Mouse (Mus musculus): Measurements from ENCODE around the gene Spryd3. TPM values are rescaled to one million over a fixed set of nuclear protein-coding genes. Genes with fewer than 3 reads are reported as not detected.

Spryd3 gene
- polyA plus RNA-seq, 1 experiment from 2014 or later: 17.6 TPM

DNA sequence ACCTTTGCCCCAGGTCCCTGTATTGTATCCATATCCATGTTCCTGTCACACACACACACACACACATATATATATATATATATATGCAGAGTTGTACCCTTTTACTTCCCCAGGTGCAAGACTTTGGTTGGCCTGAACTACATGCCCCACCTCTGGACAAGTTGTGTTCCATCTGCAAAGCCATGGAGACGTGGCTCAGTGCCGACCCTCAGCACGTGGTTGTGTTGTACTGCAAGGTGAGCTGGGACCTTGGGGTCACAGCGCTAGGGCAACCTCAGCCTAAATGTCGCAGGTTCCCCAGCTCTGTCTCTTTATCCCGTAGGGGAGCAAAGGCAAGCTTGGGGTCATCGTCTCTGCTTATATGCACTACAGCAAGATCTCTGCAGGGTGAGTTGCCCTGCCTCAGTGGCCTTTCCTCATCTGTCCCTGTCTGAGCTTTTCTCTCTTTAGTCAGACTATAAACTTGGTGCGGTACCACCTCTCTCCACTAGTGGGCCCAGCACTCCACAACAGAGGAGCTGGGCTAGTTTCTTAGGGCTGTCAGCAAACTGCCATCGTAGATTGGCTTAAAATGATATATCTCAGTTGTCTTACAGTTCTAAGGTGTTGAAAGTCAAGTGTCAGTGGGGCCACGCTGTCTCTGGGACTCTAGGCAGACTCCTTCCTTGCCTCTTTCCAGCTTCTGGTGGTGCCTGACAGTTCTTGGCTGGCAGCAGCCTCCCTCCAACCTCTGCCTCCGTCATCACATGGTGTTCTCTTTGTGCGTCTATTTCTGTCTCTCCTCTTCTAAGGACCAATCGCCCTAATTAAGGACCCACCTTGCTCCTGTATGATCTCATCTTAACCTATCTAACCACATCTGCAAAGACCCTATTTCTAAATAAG is 28.1 kb downstream of the Spryd3 start:
- peak; percentile 73 for DNase-seq (ENCODE audit: low spot score)
- no peaks in the 10 kb centered on the region for H3K9me3 ChIP-seq
- H3K4me1 ChIP-seq (replicated peaks): peaks cover 67% of the 10 kb centered on the region
- no peak overlapping the region for H3K27ac ChIP-seq
- 0 out of 2 replicates have a peak overlapping the region, but pooled peaks have one; percentile 48 for H3K4me3 ChIP-seq
- peaks cover 56% of the 10 kb centered on the region for H3K27me3 ChIP-seq (ENCODE audit: insufficient read depth, poor library complexity, severe bottlenecking)
- peaks cover 21% of the 10 kb centered on the region; the same call in 1 of the 2 replicates for H3K36me3 ChIP-seq
- WGBS: 45% methylated on average over 13 of the region's 13 CpGs

DNA sequence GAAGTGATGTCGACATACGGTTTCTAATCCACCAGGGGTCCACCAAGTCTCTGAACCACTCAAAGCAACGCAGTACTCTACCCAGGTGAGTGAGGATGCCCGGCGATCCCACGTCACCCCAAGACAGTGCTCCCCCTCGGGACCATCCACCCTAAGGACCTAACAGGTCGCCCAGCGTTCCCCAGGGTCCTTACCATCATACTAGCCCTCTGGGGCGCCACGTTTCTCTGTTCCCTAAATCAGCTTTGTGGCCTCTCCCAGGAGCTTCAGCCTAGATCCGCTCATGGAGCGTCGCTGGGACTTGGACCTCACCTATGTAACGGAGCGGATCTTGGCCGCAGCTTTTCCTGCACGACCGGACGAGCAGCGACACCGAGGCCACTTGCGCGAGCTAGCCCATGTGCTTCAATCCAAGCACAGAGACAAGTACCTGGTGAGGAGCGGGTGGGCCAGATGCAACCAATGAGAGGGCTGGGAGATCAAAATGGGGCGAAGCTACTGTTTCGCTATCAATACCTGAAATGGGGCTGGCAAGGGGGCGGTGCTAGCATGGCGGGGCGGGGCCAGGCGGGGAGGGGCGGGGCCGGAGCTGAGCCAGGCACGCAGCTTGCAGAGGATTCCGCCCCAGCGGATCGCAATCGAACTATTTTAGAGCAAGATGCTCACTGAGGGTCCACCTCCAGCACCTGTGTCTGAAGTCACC is 29.1 kb downstream of the Spryd3 start:
- H3K36me3 ChIP-seq: peaks cover 18% of the 10 kb centered on the region; the same call in 1 of the 2 replicates
- H3K9me3 ChIP-seq: no peaks in the 10 kb centered on the region
- 0 out of 2 replicates have a peak overlapping the region, but pooled peaks have one; percentile 8 for H3K27ac ChIP-seq
- H3K4me1 ChIP-seq (replicated peaks): peaks cover 78% of the 10 kb centered on the region
- DNase-seq (ENCODE audit: low spot score): peak; percentile 38
- 8% methylated on average over 38 of the region's 38 CpGs for WGBS
- H3K4me3 ChIP-seq: peak overlapping the region; percentile 48
- H3K27me3 ChIP-seq (ENCODE audit: insufficient read depth, poor library complexity, severe bottlenecking): peaks cover 66% of the 10 kb centered on the region

DNA sequence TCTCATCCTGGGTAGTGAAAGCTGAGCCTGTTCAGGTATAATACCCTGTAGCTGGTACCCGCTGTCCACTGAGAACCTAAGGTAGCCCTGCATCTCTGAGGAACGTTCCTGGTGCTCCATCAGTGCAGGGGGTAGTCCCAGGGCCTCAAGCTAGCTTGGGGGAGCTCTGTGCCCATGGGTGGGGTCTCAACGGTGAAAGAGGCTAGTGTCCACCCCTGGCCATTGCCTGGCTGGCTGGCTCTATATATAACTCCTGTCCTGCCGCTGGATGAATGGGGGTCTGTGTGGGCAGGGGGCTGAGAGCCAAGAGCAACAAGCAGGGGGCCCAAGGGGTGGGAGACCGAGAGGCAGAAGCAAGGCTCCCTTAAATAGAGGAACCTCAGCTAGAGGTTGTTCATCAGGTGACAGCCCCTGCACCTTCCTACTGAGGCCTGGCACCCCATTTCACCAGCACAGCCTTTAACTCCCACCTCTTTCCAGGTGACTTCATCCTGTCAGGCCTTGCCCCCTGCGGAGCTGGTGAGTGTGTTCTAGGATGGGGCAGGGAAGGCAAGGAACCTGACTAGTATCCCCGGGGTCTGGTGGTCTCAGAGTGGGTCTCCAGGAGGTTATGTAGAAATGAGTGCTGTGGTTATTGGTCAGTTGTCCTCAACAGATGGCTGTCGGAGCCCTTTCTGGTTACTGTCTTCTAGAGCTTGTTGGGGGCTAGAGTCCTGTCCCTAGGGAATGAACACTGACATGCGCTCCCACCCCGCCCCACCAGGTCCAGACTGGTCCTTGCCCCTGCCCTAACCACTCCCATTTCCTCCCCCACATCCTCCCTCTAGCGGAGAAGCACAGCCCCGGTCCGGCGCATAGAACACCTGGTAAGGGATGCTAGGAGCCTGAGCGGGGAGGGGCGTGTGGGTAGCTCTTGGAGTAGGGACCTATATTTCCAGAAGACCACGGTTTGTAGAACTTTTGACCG is 30.0 kb downstream of the Spryd3 start:
- no peak overlapping the region for H3K27ac ChIP-seq
- peaks cover 83% of the 10 kb centered on the region for H3K4me1 ChIP-seq (replicated peaks)
- H3K9me3 ChIP-seq: no peaks in the 10 kb centered on the region
- H3K4me3 ChIP-seq: peak overlapping the region; percentile 48
- peak; percentile 26 for DNase-seq (ENCODE audit: low spot score)
- H3K36me3 ChIP-seq: peaks cover 9% of the 10 kb centered on the region; the same call in 1 of the 2 replicates
- peaks cover 75% of the 10 kb centered on the region for H3K27me3 ChIP-seq (ENCODE audit: insufficient read depth, poor library complexity, severe bottlenecking)
- 29% methylated on average over 18 of the region's 18 CpGs for WGBS

DNA sequence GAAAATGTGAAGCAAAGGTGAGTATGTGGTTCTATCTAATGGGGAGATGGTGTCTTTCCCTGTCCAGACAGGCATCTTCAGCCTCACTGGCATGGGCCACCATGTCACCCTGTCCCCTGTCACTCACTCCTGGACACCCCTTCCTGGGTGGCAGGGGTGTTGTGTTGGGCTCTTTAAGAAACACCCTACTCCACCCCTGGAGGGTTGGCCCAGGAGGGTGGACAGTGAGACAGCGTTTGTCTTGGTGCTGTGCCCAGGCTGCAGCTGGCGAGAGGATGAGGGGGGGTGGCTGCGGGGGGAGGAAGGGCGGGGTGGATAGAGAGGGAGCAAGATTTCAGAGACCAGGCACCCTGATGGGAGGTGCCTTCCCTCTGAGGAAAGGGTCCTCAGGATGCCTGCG is 30.7 kb downstream of the Spryd3 start:
- Histone ChIP-seq H3K9me3 (no peaks in the 10 kb centered on the region), H3K4me3 (no peak overlapping the region), H3K36me3 (0 out of 2 replicates have a peak, but pooled peaks cover 3% of the 10 kb centered on the region), H3K27ac (no peak overlapping the region), H3K4me1 (replicated peaks) (peaks cover 83% of the 10 kb centered on the region), H3K27me3 (ENCODE audit: insufficient read depth, poor library complexity, severe bottlenecking) (peaks cover 78% of the 10 kb centered on the region)
- 73% methylated on average over 5 of the region's 5 CpGs for WGBS
- DNase-seq (ENCODE audit: low spot score): no peak

DNA sequence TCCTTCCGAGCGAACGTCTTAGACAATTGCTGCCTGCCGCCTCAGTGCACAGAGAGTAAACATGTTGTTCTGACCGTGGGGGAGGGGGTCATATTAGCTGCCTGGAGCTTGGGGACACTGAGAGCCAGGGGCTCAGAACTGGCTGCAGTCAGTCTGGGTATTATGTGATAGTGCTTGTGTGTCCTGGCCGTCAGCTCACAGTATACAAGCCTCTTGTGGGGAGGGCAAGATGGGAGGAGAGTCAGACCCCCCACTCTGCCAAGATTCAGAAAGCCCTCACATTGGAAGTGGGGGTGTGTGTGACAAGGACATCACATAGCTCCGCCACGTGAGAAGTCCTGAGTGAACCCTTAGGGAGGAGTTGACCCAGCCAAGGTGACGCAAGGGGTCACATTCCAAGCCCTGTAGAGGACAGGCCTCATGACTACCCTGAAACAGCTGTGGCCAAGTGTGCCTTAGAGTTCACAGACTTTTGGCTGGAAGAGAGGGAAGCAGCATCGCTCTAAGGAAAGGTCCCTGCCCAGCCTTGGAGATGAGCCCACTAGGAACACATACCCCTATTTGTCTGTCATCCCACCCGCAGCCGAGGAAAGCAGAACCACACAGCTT is 32.0 kb downstream of the Spryd3 start:
- Histone ChIP-seq H3K27ac (peak overlapping the region; percentile 86), H3K36me3 (no peaks in the 10 kb centered on the region), H3K4me1 (replicated peaks) (peaks cover 92% of the 10 kb centered on the region), H3K27me3 (ENCODE audit: insufficient read depth, poor library complexity, severe bottlenecking) (peaks cover 82% of the 10 kb centered on the region), H3K9me3 (no peaks in the 10 kb centered on the region), H3K4me3 (peak overlapping the region; percentile 46)
- DNase-seq (ENCODE audit: low spot score): peak; percentile 46
- WGBS: 23% methylated on average over 12 of the region's 12 CpGs

DNA sequence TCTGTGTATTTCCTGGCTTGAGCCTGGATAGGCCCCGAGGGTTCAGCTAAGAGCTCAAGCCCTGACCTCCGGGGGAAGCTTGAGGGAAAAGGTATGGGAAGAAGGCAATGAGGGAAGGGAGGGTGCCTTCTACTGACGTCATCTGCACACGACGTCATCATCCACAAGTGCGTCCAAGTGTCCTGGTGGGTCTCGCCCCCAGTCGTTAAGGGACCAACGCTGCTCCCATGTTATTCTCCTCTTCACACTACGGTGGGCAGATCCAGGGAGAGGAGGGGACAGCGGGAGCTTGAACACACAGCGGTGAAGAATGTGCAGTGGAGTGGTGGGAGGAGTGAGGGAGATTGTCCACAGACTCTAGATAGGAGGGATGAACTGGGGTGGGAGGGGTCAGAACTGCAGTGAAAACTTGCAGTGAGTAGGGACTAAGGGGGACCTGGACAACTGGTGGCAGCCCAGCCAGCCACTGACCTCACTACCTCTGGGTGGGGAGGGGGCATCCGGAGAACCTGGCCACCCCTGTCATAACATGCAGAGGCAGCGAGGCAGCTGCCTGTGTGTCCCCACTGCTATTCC is 32.6 kb downstream of the Spryd3 start:
- Histone ChIP-seq H3K9me3 (no peaks in the 10 kb centered on the region), H3K4me1 (replicated peaks) (peaks cover 94% of the 10 kb centered on the region), H3K27me3 (ENCODE audit: insufficient read depth, poor library complexity, severe bottlenecking) (peaks cover 87% of the 10 kb centered on the region), H3K36me3 (peaks cover 3% of the 10 kb centered on the region), H3K27ac (peak overlapping the region; percentile 86), H3K4me3 (peak overlapping the region; percentile 46)
- peak; percentile 58 for DNase-seq (ENCODE audit: low spot score)
- 7% methylated on average over 14 of the region's 14 CpGs for WGBS

DNA sequence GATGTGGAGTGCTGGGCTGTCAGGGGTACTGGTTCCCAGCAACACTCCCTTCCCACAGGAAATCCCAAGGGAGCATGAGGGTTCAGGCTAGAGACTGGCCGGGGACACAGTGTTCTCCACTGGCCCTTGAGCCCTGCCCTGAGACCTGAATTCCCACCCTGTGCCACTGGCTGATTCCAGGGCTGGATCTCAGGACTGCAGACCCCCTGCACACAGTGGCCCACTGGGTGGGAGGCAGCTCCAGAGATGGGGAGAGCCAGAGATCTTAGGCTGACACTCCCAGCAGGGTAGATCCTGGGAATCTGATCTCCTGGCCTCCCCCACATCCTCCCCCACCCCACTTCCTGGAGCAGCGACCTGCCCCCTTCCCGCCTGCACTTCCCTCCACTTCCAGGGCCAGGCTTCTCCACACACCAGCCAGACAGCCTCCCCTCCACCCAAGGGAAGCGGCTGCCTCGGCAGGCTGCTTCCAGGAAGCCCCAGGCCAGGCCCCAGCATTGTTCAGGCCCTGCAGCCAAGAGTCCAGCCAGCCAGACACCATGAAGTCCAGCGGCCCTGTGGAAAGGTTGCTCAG is 33.4 kb downstream of the Spryd3 start:
- peaks cover 12% of the 10 kb centered on the region for H3K36me3 ChIP-seq
- DNase-seq (ENCODE audit: low spot score): no peak
- H3K9me3 ChIP-seq: no peaks in the 10 kb centered on the region
- H3K4me1 ChIP-seq (replicated peaks): peaks cover 95% of the 10 kb centered on the region
- H3K27me3 ChIP-seq (ENCODE audit: insufficient read depth, poor library complexity, severe bottlenecking): peaks cover 85% of the 10 kb centered on the region
- 10% methylated on average over 6 of the region's 6 CpGs for WGBS
- H3K4me3 ChIP-seq: peak overlapping the region; percentile 46
- peak overlapping the region; percentile 86 for H3K27ac ChIP-seq

DNA sequence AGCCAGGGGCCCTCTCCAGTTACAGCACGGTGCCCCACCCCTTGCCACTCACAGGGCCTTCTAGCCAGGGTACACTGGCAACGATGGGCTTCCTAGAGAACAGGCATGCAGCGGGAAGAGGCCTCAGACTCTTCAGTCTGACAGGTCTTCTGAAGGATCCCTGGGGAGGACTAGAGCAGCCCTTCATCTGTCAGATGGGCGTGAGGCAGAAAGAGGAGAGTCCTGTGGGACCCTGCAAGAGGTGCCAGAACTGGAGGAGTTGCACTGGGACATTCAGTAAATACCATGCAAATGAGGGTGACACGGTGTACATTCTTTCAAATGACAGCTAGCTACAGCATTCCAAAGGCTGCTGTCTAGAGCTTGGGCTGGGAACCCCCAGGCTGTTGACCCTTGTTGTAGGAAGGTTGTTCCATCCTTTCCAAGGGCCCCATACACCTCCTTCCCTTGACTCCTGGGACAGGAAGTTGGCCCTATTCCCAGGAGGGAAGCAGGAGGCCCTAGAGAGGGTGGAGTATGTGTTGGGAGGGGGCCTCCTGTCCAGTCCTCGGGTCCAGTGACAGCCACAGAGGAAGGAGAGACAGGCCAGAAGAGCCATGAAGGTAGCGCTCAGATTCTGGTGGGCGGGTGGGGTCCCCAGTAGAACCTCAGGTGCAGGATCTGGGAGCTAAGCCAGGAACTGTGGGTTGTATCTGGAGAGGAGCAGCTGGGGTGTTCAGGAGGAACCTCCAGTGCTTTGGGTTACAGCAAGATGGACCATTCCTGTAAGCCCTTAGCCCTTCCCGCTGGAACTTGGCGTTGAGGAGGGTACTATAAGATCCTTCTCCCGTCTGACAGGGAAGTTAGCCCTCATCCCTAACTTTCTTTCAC is 34.1 kb downstream of the Spryd3 start:
- peak overlapping the region; percentile 63 for H3K4me3 ChIP-seq
- H3K27me3 ChIP-seq (ENCODE audit: insufficient read depth, poor library complexity, severe bottlenecking): peaks cover 77% of the 10 kb centered on the region
- H3K27ac ChIP-seq: peak overlapping the region; percentile 86
- no peaks in the 10 kb centered on the region for H3K9me3 ChIP-seq
- no peak for DNase-seq (ENCODE audit: low spot score)
- peaks cover 94% of the 10 kb centered on the region for H3K4me1 ChIP-seq (replicated peaks)
- 23% methylated on average over 11 of the region's 11 CpGs for WGBS
- peaks cover 19% of the 10 kb centered on the region for H3K36me3 ChIP-seq

DNA sequence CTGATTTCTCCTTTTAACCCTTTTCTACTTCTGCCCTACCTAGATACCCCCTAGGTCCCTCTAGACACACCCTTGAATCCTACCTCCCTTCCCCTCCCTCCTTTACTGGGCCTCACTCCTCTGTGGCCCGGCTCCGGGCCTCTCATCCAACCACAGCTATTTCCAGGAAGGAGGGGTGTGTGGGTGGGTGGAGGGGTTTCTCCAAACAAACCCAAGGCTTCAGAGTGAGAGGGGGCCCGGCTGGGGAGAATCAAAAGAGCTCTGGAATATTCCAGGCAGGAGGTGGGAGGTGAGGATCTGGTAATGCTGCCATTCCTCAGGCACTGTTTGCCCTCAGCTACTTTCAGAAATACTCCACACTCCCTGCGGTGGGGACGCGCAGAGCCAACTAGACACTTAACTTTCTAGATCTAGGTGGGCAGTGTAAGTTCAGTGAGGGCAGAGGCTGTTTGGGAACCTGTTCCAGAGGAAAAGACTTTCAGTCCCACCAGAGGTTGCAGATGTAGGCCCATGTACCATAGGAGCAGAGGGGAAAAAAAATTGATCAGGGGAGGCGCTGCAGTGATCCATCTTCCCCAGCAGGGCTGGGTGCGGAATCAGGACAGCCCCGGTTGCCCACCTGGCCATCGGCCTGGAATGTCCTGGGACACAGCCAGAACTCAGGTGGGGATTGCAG is 34.9 kb downstream of the Spryd3 start:
- 27% methylated on average over 10 of the region's 10 CpGs for WGBS
- Histone ChIP-seq H3K27me3 (ENCODE audit: insufficient read depth, poor library complexity, severe bottlenecking) (peaks cover 70% of the 10 kb centered on the region), H3K9me3 (no peaks in the 10 kb centered on the region), H3K4me1 (replicated peaks) (peaks cover 86% of the 10 kb centered on the region), H3K27ac (peak overlapping the region; percentile 71), H3K36me3 (peaks cover 27% of the 10 kb centered on the region), H3K4me3 (peak overlapping the region; percentile 63)
- peak; percentile 35 for DNase-seq (ENCODE audit: low spot score)

DNA sequence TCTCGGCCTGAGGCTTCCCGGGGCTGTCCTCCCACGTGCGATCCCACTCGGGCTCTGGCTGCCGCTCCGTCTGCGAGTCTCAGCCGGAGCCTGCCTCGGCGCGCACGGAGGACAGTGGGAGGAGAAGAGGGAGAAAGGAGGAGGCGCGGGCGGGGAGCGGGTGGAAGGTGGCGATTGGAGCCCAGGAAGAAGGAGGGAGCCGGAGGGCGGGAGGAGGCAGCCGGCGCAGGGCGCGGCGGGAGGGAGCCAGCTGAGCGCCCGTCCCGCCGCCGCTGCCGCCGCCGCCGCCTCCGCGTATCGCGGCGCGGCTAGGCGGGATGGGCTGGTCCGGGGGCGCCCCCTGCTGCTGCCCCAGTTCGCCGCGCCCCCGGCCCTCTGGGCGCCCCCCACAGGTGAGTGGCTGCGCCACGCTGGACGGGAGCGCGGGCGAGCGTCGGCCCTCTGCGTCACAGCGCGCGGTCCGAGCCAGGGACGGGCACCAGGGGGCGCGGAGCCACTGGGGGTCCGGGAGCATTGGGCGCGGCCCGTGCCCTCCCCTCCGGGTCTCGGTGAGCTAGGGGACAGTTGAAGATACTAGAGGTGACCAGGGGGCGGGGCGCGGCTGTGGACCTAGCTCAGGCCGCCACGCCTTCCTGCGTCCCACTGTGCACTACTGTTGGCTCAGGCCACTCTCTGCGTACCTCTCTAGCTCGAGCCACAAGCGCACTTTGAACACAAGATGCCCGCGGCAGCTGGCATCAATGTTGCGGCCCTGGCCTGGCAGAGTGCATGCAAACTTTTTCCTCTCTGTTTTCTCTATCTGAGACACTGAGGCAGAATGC is 35.7 kb downstream of the Spryd3 start, which contains the start of gene Tns2:
Gene Tns2 (plus strand): TSS at position 253 of the 821 bp plus-strand sequence.
- Histone ChIP-seq H3K36me3 (peaks cover 34% of the 10 kb centered on the region), H3K27me3 (ENCODE audit: insufficient read depth, poor library complexity, severe bottlenecking) (peaks cover 62% of the 10 kb centered on the region), H3K9me3 (no peaks in the 10 kb centered on the region), H3K4me1 (replicated peaks) (peaks cover 78% of the 10 kb centered on the region), H3K27ac (peak within 1 kb of the TSS; percentile 83), H3K4me3 (peak within 1 kb of the TSS; percentile 63)
- WGBS: under 1% methylated on average over 81 of the region's 82 CpGs
- DNase-seq (ENCODE audit: low spot score): peak; percentile 66
